Mouse (Mus musculus) neural tube, embryonic 14.5 days (tissue): ENCODE data around the gene Zdhhc21. TPM values are rescaled to one million over a fixed set of nuclear protein-coding genes. Genes with fewer than 3 reads are reported as not detected.

ENCODE experiments used
- ATAC-seq: fragments of 200-750 bp; cut with Nextera tagmentation; 2 replicates; pipeline ENCODE4 v1.8.0; 2017; ENCODE audit warnings: low read depth, mild to moderate bottlenecking, moderate TSS enrichment, moderate library complexity
- H3K27ac ChIP-seq: fragments of 300-500 bp; sonication (generic); 2 replicates; pipeline ENCODE4 v1.5.1; 2014; ENCODE audit warnings: low read depth, mild to moderate bottlenecking, control low read depth, low read length, moderate library complexity, mixed read lengths
- H3K27me3 ChIP-seq: fragments of 300-500 bp; sonication (generic); 2 replicates; pipeline ENCODE4 v1.6.1; 2014; ENCODE audit warnings: low read length; ENCODE audit not compliant: control insufficient read depth, insufficient read depth
- H3K36me3 ChIP-seq: fragments of 300-500 bp; sonication (generic); 2 replicates; pipeline ENCODE4 v1.6.1; 2014; ENCODE audit warnings: low read length, mixed read lengths; ENCODE audit not compliant: control insufficient read depth, insufficient read depth
- H3K4me1 ChIP-seq: fragments of 300-500 bp; sonication (generic); 2 replicates; pipeline ENCODE4 v1.6.1; 2014; ENCODE audit warnings: low read length; ENCODE audit not compliant: control insufficient read depth, insufficient read depth
- H3K4me2 ChIP-seq: fragments of 300-500 bp; sonication (generic); 2 replicates; pipeline ENCODE4 v1.6.1; 2014; ENCODE audit warnings: mild to moderate bottlenecking, low read depth, low read length, control low read depth
- H3K4me3 ChIP-seq: fragments of 300-500 bp; sonication (generic); 2 replicates; pipeline ENCODE4 v1.5.1; 2014; ENCODE audit warnings: low read depth, low read length, control low read depth, mixed read lengths
- H3K9ac ChIP-seq: fragments of 300-500 bp; sonication (generic); replicated peaks from 2 replicates; pipeline ENCODE4 v1.6.1; 2014; ENCODE audit warnings: low read depth, mild to moderate bottlenecking, control low read depth, low read length, mixed read lengths
- H3K9me3 ChIP-seq: fragments of 300-500 bp; sonication (generic); 2 replicates; pipeline ENCODE4 v1.6.1; 2016; ENCODE audit warnings: low read length; ENCODE audit not compliant: control insufficient read depth
- WGBS: fragments of 180-500 bp; shearing (Covaris S2); extraction: QIAGEN DNeasy Blood & Tissue Kit; methylation state at CpG from one replicate; pipeline ENCODE4 v1.1.7; 2014; 5-methylcytosine and 5-hydroxymethylcytosine counted together
- polyA plus RNA-seq: library from polyadenylated mRNA; unstranded; fragments of >200 nt; fragmentation: Nextera tagmentation; extraction: Ambion mirVana; gene quantifications from 2 replicates; pipeline ENCODE4 v1.2.1, GENCODE M21; 2014

The Zdhhc21 gene
- polyA plus RNA-seq, 1 experiment from 2014 or later = 20.3 TPM

DNA sequence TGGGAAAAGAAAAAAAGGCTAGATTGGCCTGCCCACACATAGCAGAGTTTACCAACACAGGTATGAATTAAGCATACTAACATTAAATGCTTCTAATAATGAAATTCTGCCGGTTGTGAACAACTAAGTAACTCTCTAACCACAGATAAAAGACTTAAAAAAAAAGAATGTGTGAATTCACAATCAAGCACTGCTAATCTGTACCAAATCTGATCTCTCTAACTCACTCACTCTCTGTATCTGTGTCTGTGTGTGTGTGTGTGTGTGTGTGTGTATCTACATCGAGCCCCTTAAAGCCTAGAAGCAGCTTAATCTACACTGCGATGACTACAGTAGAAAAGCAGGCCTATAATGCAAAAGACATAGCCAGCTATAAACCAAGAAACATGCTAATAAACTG is 2.8 kb downstream of the Zdhhc21 start:
- WGBS = 93% methylated on average over 3 of the region's 3 CpGs
- peaks cover 9% of the 10 kb centered on the region for H3K4me1 ChIP-seq
- no peak for ATAC-seq
- H3K4me2 ChIP-seq = no peak overlapping the region
- no peaks in the 10 kb centered on the region for H3K36me3 ChIP-seq
- no peak overlapping the region for H3K9ac ChIP-seq
- H3K9me3 ChIP-seq = no peaks in the 10 kb centered on the region
- H3K4me3 ChIP-seq = no peak overlapping the region
- no peak overlapping the region for H3K27ac ChIP-seq
- no peaks in the 10 kb centered on the region for H3K27me3 ChIP-seq

DNA sequence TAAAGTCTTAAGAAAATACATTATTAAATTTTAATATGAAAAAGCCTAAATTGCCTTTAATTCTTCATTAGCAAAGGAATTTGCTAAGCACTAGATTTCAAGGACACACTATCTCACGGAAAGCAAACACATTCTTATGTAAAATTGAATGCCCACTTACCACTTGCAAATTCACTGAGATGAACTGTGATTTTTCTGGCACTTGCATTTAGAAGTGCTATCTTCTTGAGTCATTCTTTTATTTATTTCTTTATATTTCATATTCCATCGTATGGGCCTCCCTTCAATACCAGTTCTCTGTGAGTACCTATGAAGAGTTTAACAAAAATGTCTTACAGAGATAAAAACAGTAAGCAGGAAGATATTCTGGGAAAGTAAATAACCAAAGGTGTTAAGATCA is 5.9 kb downstream of the Zdhhc21 start:
- Histone ChIP-seq H3K4me3 (no peak overlapping the region), H3K27ac (no peak overlapping the region), H3K9me3 (no peaks in the 10 kb centered on the region), H3K4me1 (peaks cover 6% of the 10 kb centered on the region), H3K27me3 (no peaks in the 10 kb centered on the region), H3K9ac (no peak overlapping the region), H3K4me2 (no peak overlapping the region), H3K36me3 (no peaks in the 10 kb centered on the region)
- no peak for ATAC-seq
- WGBS = 88% methylated on average over 2 of the region's 2 CpGs

DNA sequence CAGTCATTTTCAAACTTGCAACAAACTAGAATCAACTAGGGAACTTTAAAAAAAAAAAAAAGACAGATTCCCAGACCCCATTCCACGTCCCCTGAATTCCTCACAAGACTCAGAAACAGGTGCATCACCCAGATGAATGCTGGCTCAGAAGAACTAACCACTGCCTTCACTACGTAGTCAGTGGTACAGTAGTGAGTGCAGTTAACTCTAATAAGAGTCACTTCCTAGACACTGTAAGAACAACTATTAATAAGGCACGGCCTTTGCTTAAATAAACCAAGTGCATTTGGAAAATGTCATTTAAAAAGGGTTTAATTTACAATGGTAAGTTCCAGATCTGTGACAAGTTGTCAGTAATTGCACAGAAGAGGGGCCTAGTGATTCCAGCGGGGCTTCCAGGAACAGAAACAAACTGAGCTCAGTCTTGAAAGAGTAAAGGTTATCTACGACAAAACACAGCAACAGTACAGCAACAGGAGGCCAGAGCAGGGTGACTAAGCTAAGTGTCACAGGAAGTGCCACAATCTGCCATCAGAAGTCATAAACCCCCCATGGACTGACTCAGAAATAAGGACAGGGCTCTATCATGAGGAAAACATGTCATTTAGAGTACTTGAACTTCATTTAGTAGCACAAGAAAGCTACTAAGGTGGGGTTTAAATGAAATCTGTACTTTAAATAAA is 11.1 kb downstream of the Zdhhc21 start:
- ATAC-seq = no peak
- no peak overlapping the region for H3K4me3 ChIP-seq
- 58% methylated on average over 5 of the region's 5 CpGs for WGBS
- no peaks in the 10 kb centered on the region for H3K4me1 ChIP-seq
- no peak overlapping the region for H3K9ac ChIP-seq
- no peaks in the 10 kb centered on the region for H3K9me3 ChIP-seq
- H3K27ac ChIP-seq = no peak overlapping the region
- no peaks in the 10 kb centered on the region for H3K36me3 ChIP-seq
- no peaks in the 10 kb centered on the region for H3K27me3 ChIP-seq
- H3K4me2 ChIP-seq = no peak overlapping the region

DNA sequence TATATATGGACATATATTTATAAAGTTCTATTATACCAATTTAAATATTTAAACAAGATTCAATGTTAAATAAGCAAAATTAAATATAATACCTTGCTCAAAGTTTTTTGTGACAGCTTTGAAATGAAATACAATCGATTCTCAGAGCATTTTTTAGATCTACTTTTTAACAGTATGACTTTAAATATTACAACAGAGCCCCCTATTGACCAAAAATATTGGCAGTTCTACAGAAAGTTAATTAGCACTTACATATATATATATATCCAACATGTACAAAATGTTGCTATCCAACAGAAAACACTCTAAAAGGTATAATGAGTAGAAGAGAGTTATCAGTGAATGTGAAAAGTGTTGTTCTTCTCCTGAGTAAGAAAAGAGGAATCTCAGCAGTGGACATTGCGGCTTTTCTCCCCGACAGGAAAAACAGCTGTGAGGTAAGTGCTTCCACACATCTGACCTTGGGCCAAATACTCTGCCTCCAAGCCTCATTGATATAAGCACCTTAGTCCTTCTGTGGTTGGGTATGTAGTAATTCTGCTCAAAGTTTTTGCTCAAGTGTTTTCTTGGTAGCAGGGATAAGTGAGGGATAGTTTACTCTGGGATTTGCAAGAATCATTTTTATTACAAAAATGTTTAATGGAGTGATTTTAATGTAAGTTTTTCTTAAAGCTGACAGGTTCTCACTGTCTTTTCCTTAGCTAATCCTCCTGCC is 22.1 kb downstream of the Zdhhc21 start:
- 86% methylated on average over 3 of the region's 3 CpGs for WGBS
- Histone ChIP-seq H3K9ac (no peak overlapping the region), H3K36me3 (no peaks in the 10 kb centered on the region; the same call in 1 of the 2 replicates), H3K4me3 (no peak overlapping the region), H3K4me2 (no peak overlapping the region), H3K27me3 (no peaks in the 10 kb centered on the region), H3K4me1 (no peaks in the 10 kb centered on the region), H3K9me3 (no peaks in the 10 kb centered on the region), H3K27ac (no peak overlapping the region)
- ATAC-seq = no peak

DNA sequence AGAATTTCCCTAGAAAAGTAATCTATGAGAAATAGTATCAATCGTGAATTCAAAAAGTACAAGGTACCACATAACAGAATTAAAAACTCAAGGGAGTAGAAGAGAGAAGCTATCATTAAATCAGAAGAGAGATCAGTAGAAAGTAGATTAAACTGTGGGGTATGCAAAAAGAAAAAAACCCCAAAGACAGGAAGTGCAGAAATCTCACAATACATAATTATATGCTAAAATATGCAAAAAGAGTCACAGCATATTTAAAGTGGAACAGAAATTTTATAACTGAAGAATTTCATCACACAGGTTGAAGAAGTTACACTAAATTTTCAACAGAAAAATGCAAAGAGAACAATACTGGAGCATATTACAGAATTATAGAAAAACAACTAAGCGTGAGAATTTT is 28.6 kb downstream of the Zdhhc21 start:
- no peaks in the 10 kb centered on the region for H3K36me3 ChIP-seq
- H3K4me2 ChIP-seq = no peak overlapping the region
- over 99% methylated on average over 2 of the region's 2 CpGs for WGBS
- H3K27ac ChIP-seq = no peak overlapping the region
- no peak overlapping the region for H3K4me3 ChIP-seq
- H3K27me3 ChIP-seq = no peaks in the 10 kb centered on the region
- H3K9ac ChIP-seq = no peak overlapping the region
- ATAC-seq = no peak
- no peaks in the 10 kb centered on the region for H3K4me1 ChIP-seq
- no peaks in the 10 kb centered on the region for H3K9me3 ChIP-seq

DNA sequence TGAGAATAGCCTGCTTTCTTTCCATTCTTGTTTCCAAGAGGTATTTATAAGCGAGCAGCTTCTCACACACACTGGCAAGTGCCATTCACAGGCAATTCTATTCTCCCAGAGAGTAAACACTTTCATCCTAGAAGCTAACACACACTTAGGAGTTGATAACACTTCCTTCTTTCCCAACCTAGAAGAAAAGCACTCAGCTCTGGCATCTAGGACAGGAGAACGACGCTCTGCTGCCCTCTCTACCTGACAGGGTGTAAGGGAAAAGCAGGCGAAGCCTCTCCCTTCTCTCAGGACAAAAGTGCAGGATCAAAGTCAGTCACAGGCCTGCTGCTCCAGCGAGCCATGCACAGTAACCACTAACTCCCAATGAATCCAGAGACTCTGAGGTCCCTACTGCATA is 30.3 kb downstream of the Zdhhc21 start:
- no peaks in the 10 kb centered on the region for H3K9me3 ChIP-seq
- no peak for ATAC-seq
- no peaks in the 10 kb centered on the region for H3K36me3 ChIP-seq
- H3K4me1 ChIP-seq = no peaks in the 10 kb centered on the region
- WGBS = 51% methylated on average over 5 of the region's 5 CpGs
- no peak overlapping the region for H3K9ac ChIP-seq
- no peak overlapping the region for H3K27ac ChIP-seq
- H3K4me2 ChIP-seq = no peak overlapping the region
- no peak overlapping the region for H3K4me3 ChIP-seq
- no peaks in the 10 kb centered on the region for H3K27me3 ChIP-seq

DNA sequence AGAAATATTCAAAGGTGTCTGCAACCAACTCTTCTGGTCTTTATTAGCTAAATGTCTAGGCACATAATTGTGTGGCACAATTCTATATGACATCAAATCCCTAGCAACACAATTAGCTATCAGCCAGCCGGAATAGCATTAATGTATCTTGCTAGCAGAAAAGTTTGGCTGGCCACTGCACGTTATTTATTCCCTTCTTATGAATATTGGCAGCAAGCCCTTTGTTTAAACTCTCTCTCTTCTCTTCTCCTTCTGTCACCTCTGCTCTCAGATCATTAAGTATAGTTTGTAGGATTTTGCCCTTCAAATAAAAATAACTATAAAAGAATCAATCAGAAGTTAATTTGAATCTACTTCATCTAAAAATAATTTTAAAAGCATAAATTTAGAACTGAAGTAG is 32.8 kb downstream of the Zdhhc21 start:
- no peak overlapping the region for H3K9ac ChIP-seq
- ATAC-seq = no peak
- H3K27me3 ChIP-seq = no peaks in the 10 kb centered on the region
- no peak overlapping the region for H3K4me3 ChIP-seq
- no peaks in the 10 kb centered on the region for H3K4me1 ChIP-seq
- no peak overlapping the region for H3K4me2 ChIP-seq
- WGBS = 72% methylated on average over 2 of the region's 2 CpGs
- H3K9me3 ChIP-seq = no peaks in the 10 kb centered on the region
- no peaks in the 10 kb centered on the region for H3K36me3 ChIP-seq
- no peak overlapping the region for H3K27ac ChIP-seq

DNA sequence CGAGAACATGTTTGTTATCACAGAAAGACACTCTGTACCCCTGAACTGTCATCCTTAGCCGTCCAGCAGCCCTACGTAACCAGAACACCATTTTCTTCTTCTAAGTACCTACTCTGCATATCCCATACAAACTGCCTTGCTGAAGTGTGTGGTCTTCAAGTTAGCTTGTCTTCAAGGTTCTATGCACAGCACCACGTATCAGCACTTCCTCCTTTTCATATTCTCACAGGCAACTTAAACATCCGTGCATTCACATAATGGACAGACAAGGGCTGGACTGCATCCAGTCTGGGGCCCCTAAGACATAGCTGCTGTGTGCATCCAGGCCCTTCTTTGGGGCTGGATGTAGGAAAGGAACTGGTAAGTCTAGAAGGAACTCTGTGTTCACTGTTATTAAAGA is 41.9 kb downstream of the Zdhhc21 start:
- no peak overlapping the region for H3K9ac ChIP-seq
- no peak for ATAC-seq
- H3K36me3 ChIP-seq = no peaks in the 10 kb centered on the region
- no peak overlapping the region for H3K4me2 ChIP-seq
- no peaks in the 10 kb centered on the region for H3K4me1 ChIP-seq
- no peaks in the 10 kb centered on the region for H3K27me3 ChIP-seq
- WGBS = 91% methylated on average over 5 of the region's 5 CpGs
- no peak overlapping the region for H3K4me3 ChIP-seq
- no peak overlapping the region for H3K27ac ChIP-seq
- H3K9me3 ChIP-seq = no peaks in the 10 kb centered on the region

DNA sequence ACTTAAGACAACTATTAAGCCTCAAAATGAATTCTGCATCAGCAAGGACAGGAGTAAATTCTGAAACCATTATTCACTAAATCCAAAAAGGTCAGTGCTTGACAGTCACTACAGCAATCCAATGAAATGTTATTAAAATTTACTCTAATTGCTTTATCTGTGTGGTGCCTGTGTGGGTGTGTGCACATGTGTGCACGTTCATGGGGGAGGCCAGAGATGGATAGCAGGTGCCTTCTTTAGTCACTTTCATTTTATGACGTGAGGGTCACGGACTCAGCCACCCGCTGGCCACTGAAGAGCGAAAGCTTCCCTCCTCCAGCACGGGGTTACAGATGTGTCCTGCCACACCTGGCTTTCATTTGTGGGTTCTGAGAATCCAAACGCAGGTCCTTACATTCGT is 43.4 kb downstream of the Zdhhc21 start:
- no peaks in the 10 kb centered on the region for H3K27me3 ChIP-seq
- H3K4me1 ChIP-seq = no peaks in the 10 kb centered on the region
- H3K9ac ChIP-seq = no peak overlapping the region
- H3K36me3 ChIP-seq = no peaks in the 10 kb centered on the region
- 71% methylated on average over 8 of the region's 8 CpGs for WGBS
- no peak overlapping the region for H3K4me2 ChIP-seq
- no peak overlapping the region for H3K4me3 ChIP-seq
- no peaks in the 10 kb centered on the region for H3K9me3 ChIP-seq
- no peak overlapping the region for H3K27ac ChIP-seq
- no peak for ATAC-seq
